Mouse (Mus musculus): ENCODE data around the gene C6. TPM values are rescaled to one million over a fixed set of nuclear protein-coding genes. Genes with fewer than 3 reads are reported as not detected.

C6 gene
- polyA plus RNA-seq (2017; shearing (Covaris generic)): 1.9 TPM

DNA sequence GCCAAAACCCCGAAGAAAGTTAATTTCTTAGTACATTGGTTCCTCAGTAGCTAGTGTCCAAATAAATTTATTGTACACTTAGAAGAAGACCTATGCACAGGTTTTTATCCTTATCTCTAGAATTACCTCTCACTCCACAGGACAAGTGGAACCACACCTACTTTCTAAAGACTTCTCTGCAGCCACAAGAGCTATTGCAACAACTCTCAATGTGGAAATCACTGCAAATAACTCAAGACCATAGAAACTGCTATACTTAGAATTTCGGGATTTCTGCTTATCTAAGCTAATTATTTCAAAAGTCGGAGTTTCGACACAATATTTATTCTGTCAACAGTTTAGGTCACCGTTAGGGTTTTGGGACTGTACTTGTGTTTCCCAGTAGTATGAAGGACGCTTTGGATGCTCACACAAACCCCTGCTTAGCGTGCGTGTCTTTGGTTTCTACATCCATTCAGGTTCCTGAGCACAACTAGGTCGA lies at the start of gene C6:
TSS of gene C6 (plus strand) at position 346 of the 481 bp plus-strand sequence.

Other genes starting within 250 kb of the C6 start
- gene Mroh2b, start 171.6 kb downstream of the C6 start, polyA plus RNA-seq (2017; shearing (Covaris generic)): not detected